Mouse (Mus musculus) MEL (cell line): ENCODE measurements around the gene Dusp6. TPM values are rescaled to one million over a fixed set of nuclear protein-coding genes. Genes with fewer than 3 reads are reported as not detected.

Experiments used
- DNase-seq: peaks from one replicate; pipeline ENCODE4 v3.0.0; 2011; ENCODE audit warnings: low read depth, low spot score
- H3K27ac ChIP-seq: 2 replicates; pipeline ENCODE4 v1.5.1; 2012; ENCODE audit warnings: low read depth, mild to moderate bottlenecking, control low read depth, low read length, moderate library complexity; ENCODE audit not compliant: control insufficient read depth
- H3K27me3 ChIP-seq, 2 experiments: fragments of 150-350 bp in 1 of 2; sonication (generic) in 1 of 2; 2 replicates each; pipeline ENCODE4 v1.6.1; 2012; ENCODE audit warnings: low read length in 2 of 2, mild to moderate bottlenecking in 2 of 2, improper control_type of control experiment in 1 of 2, moderate library complexity in 1 of 2; ENCODE audit not compliant: insufficient read depth in 2 of 2, control insufficient read depth in 1 of 2
- H3K36me3 ChIP-seq, 2 experiments: 2 replicates each; pipeline ENCODE4 v1.6.1; 2012 to 2014; ENCODE audit warnings: low read length in 2 of 2, improper control_type of control experiment in 1 of 2, inconsistent platforms in 1 of 2, mild to moderate bottlenecking in 1 of 2; ENCODE audit not compliant: insufficient read depth in 2 of 2, control insufficient read depth in 1 of 2
- H3K4me1 ChIP-seq, 2 experiments: fragments of 150-350 bp in 1 of 2; sonication (generic) in 1 of 2; 2 replicates each; pipeline ENCODE4 v1.6.1; 2012; ENCODE audit warnings: low read length in 2 of 2, improper control_type of control experiment in 1 of 2, mild to moderate bottlenecking in 1 of 2; ENCODE audit not compliant: insufficient read depth in 2 of 2, control insufficient read depth in 1 of 2
- H3K4me3 ChIP-seq, 2 experiments: fragments of 150-350 bp in 1 of 2; sonication (generic) in 1 of 2; 2 replicates each; pipeline ENCODE4 v1.5.1; 2012; ENCODE audit warnings: low read depth in 2 of 2, low read length in 2 of 2, mild to moderate bottlenecking in 2 of 2, moderate library complexity in 2 of 2, control low read depth in 1 of 2, improper control_type of control experiment in 1 of 2; ENCODE audit not compliant: control insufficient read depth in 1 of 2, insufficient read depth in 1 of 2
- H3K79me2 ChIP-seq: 2 replicates; pipeline ENCODE4 v1.6.1; 2012; ENCODE audit warnings: mild to moderate bottlenecking, low read length, moderate library complexity; ENCODE audit not compliant: control insufficient read depth, poor library complexity, insufficient read depth
- H3K9ac ChIP-seq: 2 replicates; pipeline ENCODE4 v1.6.1; 2012; ENCODE audit warnings: low read depth, mild to moderate bottlenecking, control low read depth, low read length, moderate library complexity; ENCODE audit not compliant: control insufficient read depth, poor library complexity, severe bottlenecking
- H3K9me3 ChIP-seq: fragments of 150-350 bp; sonication (generic); replicated peaks from 2 replicates; pipeline ENCODE4 v1.6.1; 2012; ENCODE audit warnings: mild to moderate bottlenecking, low read length, improper control_type of control experiment, moderate library complexity; ENCODE audit not compliant: insufficient read depth
- BHLHE40 ChIP-seq: IDR thresholded peaks from 2 replicates; pipeline ENCODE4 v1.6.1; 2012; ENCODE audit warnings: low read depth, mild to moderate bottlenecking, inconsistent platforms, low read length, improper control_type of control experiment, borderline replicate concordance
- CHD1 ChIP-seq: IDR thresholded peaks from 2 replicates; pipeline ENCODE4 v1.6.1; 2012; ENCODE audit warnings: low read depth, mild to moderate bottlenecking, inconsistent platforms, low read length, improper control_type of control experiment
- CHD2 ChIP-seq: IDR thresholded peaks from 2 replicates; pipeline ENCODE4 v1.6.1; 2011; ENCODE audit warnings: low read length, improper control_type of control experiment
- CTCF ChIP-seq, 3 experiments: IDR thresholded peaks in 2 of 3; conservative IDR thresholded peaks in 1 of 3; 2 replicates each; pipeline ENCODE4 v1.5.1; 2011 to 2012; ENCODE audit warnings: low read length in 3 of 3, low read depth in 2 of 3, mild to moderate bottlenecking in 2 of 3, improper control_type of control experiment in 1 of 3, inconsistent platforms in 1 of 3, mixed read lengths in 1 of 3, moderate library complexity in 1 of 3; ENCODE audit not compliant: control insufficient read depth in 1 of 3, insufficient read depth in 1 of 3, poor library complexity in 1 of 3, severe bottlenecking in 1 of 3
- E2F4 ChIP-seq: IDR thresholded peaks from 2 replicates; pipeline ENCODE4 v1.6.1; 2011; ENCODE audit warnings: low read depth, low read length, improper control_type of control experiment, borderline replicate concordance
- ELF1 ChIP-seq: IDR thresholded peaks from 2 replicates; pipeline ENCODE4 v1.6.1; 2014; ENCODE audit warnings: low read depth, mild to moderate bottlenecking, inconsistent platforms, low read length, improper control_type of control experiment, moderate library complexity
- ETS1 ChIP-seq: IDR thresholded peaks from 2 replicates; pipeline ENCODE4 v1.6.1; 2012; ENCODE audit warnings: low read depth, mild to moderate bottlenecking, inconsistent platforms, low read length, improper control_type of control experiment, moderate library complexity
- GABPA ChIP-seq: IDR thresholded peaks from 2 replicates; pipeline ENCODE4 v1.6.1; 2012; ENCODE audit warnings: low read depth, mild to moderate bottlenecking, inconsistent platforms, low read length, improper control_type of control experiment, moderate library complexity
- GATA1 ChIP-seq: IDR thresholded peaks from 2 replicates; pipeline ENCODE4 v1.6.1; 2011; ENCODE audit warnings: low read depth, low read length, improper control_type of control experiment
- JUND ChIP-seq: IDR thresholded peaks from 2 replicates; pipeline ENCODE4 v1.6.1; 2011; ENCODE audit warnings: low read depth, mild to moderate bottlenecking, improper control_type of control experiment, low read length
- MAFK ChIP-seq: IDR thresholded peaks from 2 replicates; pipeline ENCODE4 v1.6.1; 2011; ENCODE audit warnings: low read depth, mild to moderate bottlenecking, low read length, improper control_type of control experiment, borderline replicate concordance
- MAX ChIP-seq: IDR thresholded peaks from 2 replicates; pipeline ENCODE4 v1.6.1; 2011; ENCODE audit warnings: low read length, improper control_type of control experiment
- MAZ ChIP-seq: IDR thresholded peaks from 2 replicates; pipeline ENCODE4 v1.6.1; 2012; ENCODE audit warnings: low read depth, mild to moderate bottlenecking, inconsistent platforms, low read length, improper control_type of control experiment
- MEF2A ChIP-seq: IDR thresholded peaks from 2 replicates; pipeline ENCODE4 v1.6.1; 2014; ENCODE audit warnings: low read depth, mild to moderate bottlenecking, inconsistent platforms, low read length, improper control_type of control experiment; ENCODE audit not compliant: poor library complexity, insufficient replicate concordance, severe bottlenecking; ENCODE audit errors: extremely low read depth
- MXI1 ChIP-seq: IDR thresholded peaks from 2 replicates; pipeline ENCODE4 v1.6.1; 2011; ENCODE audit warnings: mild to moderate bottlenecking, low read depth, low read length, improper control_type of control experiment
- MYB ChIP-seq: IDR thresholded peaks from 2 replicates; pipeline ENCODE4 v1.6.1; 2011; ENCODE audit warnings: mild to moderate bottlenecking, low read depth, low read length, improper control_type of control experiment
- MYC ChIP-seq: IDR thresholded peaks from 2 replicates; pipeline ENCODE4 v1.6.1; 2011; ENCODE audit warnings: low read depth, mild to moderate bottlenecking, low read length, improper control_type of control experiment, moderate library complexity
- NELFE ChIP-seq: IDR thresholded peaks from 2 replicates; pipeline ENCODE4 v1.6.1; 2011; ENCODE audit warnings: low read depth, low read length, improper control_type of control experiment
- NRF1 ChIP-seq: IDR thresholded peaks from 2 replicates; pipeline ENCODE4 v1.6.1; 2014; ENCODE audit warnings: low read depth, mild to moderate bottlenecking, inconsistent platforms, low read length, improper control_type of control experiment, moderate library complexity; ENCODE audit not compliant: poor library complexity, insufficient read depth, severe bottlenecking
- POLR2AphosphoS2 ChIP-seq: IDR thresholded peaks from 2 replicates; pipeline ENCODE4 v1.6.1; 2011; ENCODE audit warnings: low read length, improper control_type of control experiment
- POLR2AphosphoS5 ChIP-seq: IDR thresholded peaks from 2 replicates; pipeline ENCODE4 v1.6.1; 2012; ENCODE audit warnings: low read depth, borderline replicate concordance, mild to moderate bottlenecking, inconsistent platforms, low read length, moderate library complexity, mixed read lengths
- RAD21 ChIP-seq: IDR thresholded peaks from 2 replicates; pipeline ENCODE4 v1.6.1; 2011; ENCODE audit warnings: mild to moderate bottlenecking, low read depth, low read length, improper control_type of control experiment
- TAL1 ChIP-seq: IDR thresholded peaks from 2 replicates; pipeline ENCODE4 v1.6.1; 2012; ENCODE audit warnings: mild to moderate bottlenecking, inconsistent platforms, low read length, moderate library complexity, mixed read lengths
- TBP ChIP-seq: IDR thresholded peaks from 2 replicates; pipeline ENCODE4 v1.8.0; 2011; ENCODE audit warnings: low read depth, low read length, improper control_type of control experiment
- TCF12 ChIP-seq: IDR thresholded peaks from 2 replicates; pipeline ENCODE4 v1.6.1; 2014; ENCODE audit warnings: low read depth, mild to moderate bottlenecking, inconsistent platforms, low read length, improper control_type of control experiment, moderate library complexity
- UBTF ChIP-seq: IDR thresholded peaks from 2 replicates; pipeline ENCODE4 v1.6.1; 2012; ENCODE audit warnings: low read depth, mild to moderate bottlenecking, inconsistent platforms, low read length, improper control_type of control experiment, moderate library complexity, borderline replicate concordance; ENCODE audit not compliant: insufficient read depth
- USF1 ChIP-seq: IDR thresholded peaks from 2 replicates; pipeline ENCODE4 v1.6.1; 2014; ENCODE audit warnings: low read depth, mild to moderate bottlenecking, inconsistent platforms, low read length, improper control_type of control experiment, moderate library complexity
- USF2 ChIP-seq, 2 experiments: IDR thresholded peaks; 2 replicates each; pipeline ENCODE4 v1.6.1; 2011 to 2012; ENCODE audit warnings: improper control_type of control experiment in 2 of 2, low read length in 2 of 2, borderline replicate concordance in 1 of 2, inconsistent platforms in 1 of 2, low read depth in 1 of 2, mild to moderate bottlenecking in 1 of 2; ENCODE audit not compliant: insufficient read depth in 1 of 2
- ZC3H11A ChIP-seq: IDR thresholded peaks from 2 replicates; pipeline ENCODE4 v1.6.1; 2012; ENCODE audit warnings: low read depth, mild to moderate bottlenecking, inconsistent platforms, low read length, improper control_type of control experiment
- ZMIZ1 ChIP-seq: IDR thresholded peaks from 2 replicates; pipeline ENCODE4 v1.6.1; 2012; ENCODE audit warnings: low read depth, mild to moderate bottlenecking, inconsistent platforms, low read length, improper control_type of control experiment, moderate library complexity
- polyA plus RNA-seq, 2 experiments: library from polyadenylated mRNA; stranded (reverse) in 1 of 2; unstranded in 1 of 2; fragments of >175 nt in 1 of 2; fragments of >200 nt in 1 of 2; gene quantifications; 2 replicates each; pipeline versions ENCODE4 v1.2.1 to v1.2.4; 2012; ENCODE audit warnings: low replicate concordance in 2 of 2, low read depth in 1 of 2; ENCODE audit not compliant: insufficient read length in 2 of 2, insufficient read depth in 1 of 2, missing spikeins in 1 of 2
- total RNA-seq: library from RNA; depleted of rRNA; stranded (reverse); fragments of 300-350 nt; gene quantifications from 2 replicates; pipeline ENCODE4 v1.2.3, GENCODE M21; 2012

Dusp6 gene
- total and polyA plus RNA-seq, 3 experiments: 8.2 to 11.9 TPM; not detected in 1

DNA sequence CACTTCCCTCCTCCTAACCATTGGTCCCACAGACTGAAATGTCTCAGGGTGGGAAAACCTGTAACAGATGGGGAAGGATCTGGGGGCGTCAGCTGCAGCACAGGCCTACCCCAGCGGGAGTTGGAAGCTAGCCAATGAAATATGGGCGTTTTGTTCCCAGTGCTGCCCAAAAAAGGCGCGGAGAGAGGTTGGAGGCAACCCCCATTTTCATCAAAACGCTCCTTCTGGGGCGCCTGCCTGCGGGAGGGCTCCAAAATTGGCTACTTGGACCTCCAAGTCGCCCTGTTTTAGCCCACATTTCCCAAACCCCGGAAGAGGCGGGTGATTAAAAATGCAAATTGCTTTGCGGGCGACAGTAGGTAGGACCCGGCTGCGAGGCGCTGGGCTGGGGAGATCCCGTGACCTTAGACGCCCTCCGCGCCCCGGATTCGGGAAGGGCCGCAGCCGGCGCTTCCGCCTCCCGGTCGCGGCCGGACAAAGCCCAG is 1.8 kb upstream of the Dusp6 start (continued):
- TF ChIP-seq POLR2AphosphoS5: no peak
- no peak for TF ChIP-seq CTCF (IDR thresholded peaks at IDR 0.05 in 2 of 3, conservative IDR thresholded peaks at IDR 0.05 in 1 of 3; ENCODE audit: control insufficient read depth in 1 of 3, insufficient read depth in 1 of 3, low read depth in 2 of 3, low read length in 3 of 3, poor library complexity in 1 of 3, severe bottlenecking in 1 of 3)
- TF ChIP-seq NELFE: no peak
- no peak for TF ChIP-seq MYB
- no peak for TF ChIP-seq JUND
- TF ChIP-seq GABPA: no peak
- TF ChIP-seq CHD2: no peak
- TF ChIP-seq TAL1: no peak
- TF ChIP-seq MAFK: no peak
- TF ChIP-seq CHD1: 0 out of 2 replicates have a peak, but pooled peaks have one; percentile 27
- no peak for TF ChIP-seq E2F4
- TF ChIP-seq NRF1: no peak
- TF ChIP-seq MXI1: no peak; the same call in none of the 2 replicates

- H3K36me3 ChIP-seq: peaks cover 0 to 14% of the 10 kb centered on the region in 2 experiments; a peak in 2 of 4 replicates
- H3K4me3 ChIP-seq: peak overlapping the region; percentile 69 to 73
- H3K9me3 ChIP-seq: no peaks in the 10 kb centered on the region
- DNase-seq: peak; percentile 89
- H3K27ac ChIP-seq: peak overlapping the region; percentile 89
- peaks cover 22% of the 10 kb centered on the region for H3K79me2 ChIP-seq
- peaks cover 0 to 13% of the 10 kb centered on the region in 2 experiments; a peak in 1 of 4 replicates for H3K4me1 ChIP-seq
- H3K27me3 ChIP-seq: no peaks in the 10 kb centered on the region
- H3K9ac ChIP-seq: peak overlapping the region; percentile 93
- no peak for TF ChIP-seq MAFK
- peak; percentile 21; the same call in 1 of the 2 replicates for TF ChIP-seq MXI1
- no peak for TF ChIP-seq MYC
- no peak for TF ChIP-seq USF2 (IDR thresholded peaks at IDR 0.05; ENCODE audit: borderline replicate concordance in 1 of 2, insufficient read depth in 1 of 2, low read depth in 1 of 2, low read length in 2 of 2)
- no peak for TF ChIP-seq ELF1
- no peak for TF ChIP-seq MYB
- TF ChIP-seq NELFE: peak; percentile 68
- no peak; the same call in 1 of the 2 replicates for TF ChIP-seq ETS1
- no peak; the same call in 1 of the 2 replicates for TF ChIP-seq MAZ
- no peak for TF ChIP-seq BHLHE40
- no peak for TF ChIP-seq MEF2A
- TF ChIP-seq CTCF (IDR thresholded peaks at IDR 0.05 in 2 of 3, conservative IDR thresholded peaks at IDR 0.05 in 1 of 3; ENCODE audit: control insufficient read depth in 1 of 3, insufficient read depth in 1 of 3, low read depth in 2 of 3, low read length in 3 of 3, poor library complexity in 1 of 3, severe bottlenecking in 1 of 3): no peak
- TF ChIP-seq CHD2: no peak
- no peak for TF ChIP-seq TAL1
- TF ChIP-seq ZC3H11A: no peak
- peak; percentile 30; the same call in 1 of the 2 replicates for TF ChIP-seq POLR2AphosphoS2
- TF ChIP-seq UBTF: no peak
- no peak for TF ChIP-seq GATA1
- no peak for TF ChIP-seq USF1
- TF ChIP-seq MAX: peak; percentile 50; the same call in 1 of the 2 replicates
- 0 out of 2 replicates have a peak, but pooled peaks have one; percentile 20 for TF ChIP-seq TBP
- no peak for TF ChIP-seq GABPA
- TF ChIP-seq ZMIZ1: no peak
- no peak for TF ChIP-seq E2F4
- TF ChIP-seq RAD21: no peak
- no peak for TF ChIP-seq POLR2AphosphoS5
- TF ChIP-seq TCF12: peak; percentile 33; the same call in 1 of the 2 replicates
These were observed 1.3 kb upstream of the Dusp6 start for GRCm38 (mm10) chr10:99261636-99262318.
